Mouse (Mus musculus) lung, embryonic 16.5 days (tissue): ENCODE data around the gene Gm21761. TPM values are rescaled to one million over a fixed set of nuclear protein-coding genes. Genes with fewer than 3 reads are reported as not detected.
"Not testable (repeated sequence)": the region's sequence is repeated elsewhere in the genome, so short reads cannot be mapped to it uniquely, and the experiment has no call there.

Experiments used
- ATAC-seq: fragments of 200-750 bp; cut with Nextera tagmentation; 2 replicates; pipeline ENCODE4 v1.8.0; 2017; ENCODE audit warnings: low read depth, mild to moderate bottlenecking, moderate library complexity
- H3K27ac ChIP-seq: fragments of 300-500 bp; sonication (generic); 2 replicates; pipeline ENCODE4 v1.5.1; 2014; ENCODE audit warnings: mild to moderate bottlenecking, control low read depth, low read length
- H3K27me3 ChIP-seq: fragments of 300-500 bp; sonication (generic); 2 replicates; pipeline ENCODE4 v1.6.1; 2014; ENCODE audit warnings: low read depth, low read length, mixed read lengths; ENCODE audit not compliant: control insufficient read depth, insufficient read depth
- H3K36me3 ChIP-seq: fragments of 300-500 bp; sonication (generic); 2 replicates; pipeline ENCODE4 v1.6.1; 2014; ENCODE audit warnings: low read length; ENCODE audit not compliant: control insufficient read depth, insufficient read depth
- H3K4me1 ChIP-seq: fragments of 300-500 bp; sonication (generic); replicated peaks from 2 replicates; pipeline ENCODE4 v1.6.1; 2014; ENCODE audit warnings: low read length, mixed read lengths; ENCODE audit not compliant: control insufficient read depth, insufficient read depth
- H3K4me2 ChIP-seq: fragments of 300-500 bp; sonication (generic); 2 replicates; pipeline ENCODE4 v1.6.1; 2014; ENCODE audit warnings: low read depth, low read length, control low read depth
- H3K4me3 ChIP-seq: fragments of 300-500 bp; sonication (generic); 2 replicates; pipeline ENCODE4 v1.5.1; 2014; ENCODE audit warnings: mild to moderate bottlenecking, low read length, control low read depth
- H3K9ac ChIP-seq: fragments of 300-500 bp; sonication (generic); 2 replicates; pipeline ENCODE4 v1.6.1; 2014; ENCODE audit warnings: low read length, control low read depth
- H3K9me3 ChIP-seq: fragments of 300-500 bp; sonication (generic); 2 replicates; pipeline ENCODE4 v1.6.1; 2016; ENCODE audit warnings: low read length; ENCODE audit not compliant: control insufficient read depth
- WGBS: fragments of 180-500 bp; shearing (Covaris S2); extraction: QIAGEN DNeasy Blood & Tissue Kit; methylation state at CpG from one replicate; pipeline ENCODE4 v1.1.7; 2014; 5-methylcytosine and 5-hydroxymethylcytosine counted together
- polyA plus RNA-seq: library from polyadenylated mRNA; unstranded; fragments of >200 nt; fragmentation: Nextera tagmentation; extraction: Ambion mirVana; gene quantifications from 2 replicates; pipeline ENCODE4 v1.2.1, GENCODE M21; 2015

Gm21761 gene
- polyA plus RNA-seq: not detected in 2 replicates

GRCm38 (mm10) chr13:119929172-119929571, at the start of gene Gm21761:
Gene Gm21761, minus strand, starts transcription at chr13:119929272.
- no CpG with 5 or more reads among the region's 5 CpGs for WGBS
- not testable (repeated sequence) for H3K4me1 ChIP-seq, H3K27me3 ChIP-seq, ATAC-seq, H3K4me2 ChIP-seq, H3K9ac ChIP-seq, H3K4me3 ChIP-seq, H3K27ac ChIP-seq, H3K9me3 ChIP-seq, H3K36me3 ChIP-seq

GRCm38 (mm10) chr13:119969163-119969562, 40.1 kb upstream of the Gm21761 start:
- H3K36me3 ChIP-seq, H3K4me3 ChIP-seq, H3K27ac ChIP-seq, H3K9me3 ChIP-seq, ATAC-seq, H3K27me3 ChIP-seq, H3K9ac ChIP-seq, H3K4me2 ChIP-seq, H3K4me1 ChIP-seq: not testable (repeated sequence)
- WGBS: no CpG with 5 or more reads among the region's 13 CpGs

GRCm38 (mm10) chr13:119968193-119968592, 39.1 kb upstream of the Gm21761 start:
- no CpG with 5 or more reads among the region's 14 CpGs for WGBS
- H3K9me3 ChIP-seq, H3K9ac ChIP-seq, H3K4me1 ChIP-seq, H3K4me3 ChIP-seq, H3K27me3 ChIP-seq, ATAC-seq, H3K4me2 ChIP-seq, H3K27ac ChIP-seq, H3K36me3 ChIP-seq: not testable (repeated sequence)

GRCm38 (mm10) chr13:119965968-119966367, 36.9 kb upstream of the Gm21761 start:
- 0% methylated on average over 20 of the region's 22 CpGs for WGBS
- H3K9ac ChIP-seq, H3K27ac ChIP-seq, H3K4me1 ChIP-seq, H3K36me3 ChIP-seq, H3K27me3 ChIP-seq, H3K9me3 ChIP-seq: not testable (repeated sequence)
- peak overlapping the region; percentile 45 for H3K4me2 ChIP-seq
- H3K4me3 ChIP-seq: peak overlapping the region; percentile 31
- ATAC-seq: peak; percentile 64; the same call in 1 of the 2 replicates

GRCm38 (mm10) chr13:119965302-119965952, 36.4 kb upstream of the Gm21761 start:
- under 1% methylated on average over 13 of the region's 34 CpGs for WGBS

GRCm38 (mm10) chr13:119962856-119963255, 33.8 kb upstream of the Gm21761 start:
- WGBS: no CpG with 5 or more reads among the region's 5 CpGs
- not testable (repeated sequence) for H3K4me2 ChIP-seq, H3K4me1 ChIP-seq, H3K9ac ChIP-seq, H3K36me3 ChIP-seq, H3K27me3 ChIP-seq, H3K27ac ChIP-seq, H3K9me3 ChIP-seq, H3K4me3 ChIP-seq, ATAC-seq

More at GRCm38 (mm10) chr13:119965302-119965952, 36.4 kb upstream of the Gm21761 start:
- H3K9ac ChIP-seq, H3K9me3 ChIP-seq, H3K36me3 ChIP-seq, H3K27me3 ChIP-seq, H3K4me1 ChIP-seq, H3K27ac ChIP-seq: not testable (repeated sequence)
- peak; percentile 71 for ATAC-seq
- peak overlapping the region; percentile 31 for H3K4me3 ChIP-seq
- H3K4me2 ChIP-seq: peak overlapping the region; percentile 45

GRCm38 (mm10) chr13:119955567-119955966, 26.5 kb upstream of the Gm21761 start:
- WGBS: no CpG with 5 or more reads among the region's 5 CpGs
- not testable (repeated sequence) for H3K27ac ChIP-seq, ATAC-seq, H3K4me1 ChIP-seq, H3K9me3 ChIP-seq, H3K36me3 ChIP-seq, H3K4me3 ChIP-seq, H3K27me3 ChIP-seq, H3K4me2 ChIP-seq, H3K9ac ChIP-seq

GRCm38 (mm10) chr13:119955089-119955488, 26.0 kb upstream of the Gm21761 start:
- WGBS: 68% methylated on average over 2 of the region's 2 CpGs
- ATAC-seq, H3K9ac ChIP-seq, H3K36me3 ChIP-seq, H3K4me1 ChIP-seq, H3K4me2 ChIP-seq, H3K4me3 ChIP-seq, H3K9me3 ChIP-seq, H3K27ac ChIP-seq, H3K27me3 ChIP-seq: not testable (repeated sequence)

GRCm38 (mm10) chr13:119950706-119951105, 21.6 kb upstream of the Gm21761 start, which contains the start of gene B020031M17Rik:
Gene B020031M17Rik, minus strand, starts transcription at chr13:119950806.
- H3K36me3 ChIP-seq, ATAC-seq, H3K4me2 ChIP-seq, H3K4me3 ChIP-seq, H3K27me3 ChIP-seq, H3K27ac ChIP-seq, H3K4me1 ChIP-seq, H3K9ac ChIP-seq, H3K9me3 ChIP-seq: not testable (repeated sequence)
- 69% methylated on average over 3 of the region's 6 CpGs for WGBS
